Mouse (Mus musculus) limb, embryonic 15.5 days (tissue): ENCODE data around the gene Slc23a2. TPM values are rescaled to one million over a fixed set of nuclear protein-coding genes. Genes with fewer than 3 reads are reported as not detected.
A peak's percentile ranks its signal among the peaks of the same experiment; 100 is the strongest.

Experiments used
- ATAC-seq: fragments of 200-750 bp; cut with Nextera tagmentation; 2 replicates; pipeline ENCODE4 v1.8.0; 2017; ENCODE audit warnings: low read depth, moderate TSS enrichment; ENCODE audit not compliant: insufficient number of reproducible peaks, low FRiP score, low TSS enrichment
- H3K27ac ChIP-seq: fragments of 300-500 bp; sonication (generic); 2 replicates; pipeline ENCODE4 v1.5.1; 2015; ENCODE audit warnings: moderate library complexity, mild to moderate bottlenecking, inconsistent platforms
- H3K27me3 ChIP-seq: fragments of 300-500 bp; sonication (generic); 2 replicates; pipeline ENCODE4 v1.6.1; 2015; ENCODE audit warnings: inconsistent platforms
- H3K36me3 ChIP-seq: fragments of 300-500 bp; sonication (generic); 2 replicates; pipeline ENCODE4 v1.6.1; 2015; ENCODE audit warnings: inconsistent platforms
- H3K4me1 ChIP-seq: fragments of 300-500 bp; sonication (generic); 2 replicates; pipeline ENCODE4 v1.6.1; 2015; ENCODE audit warnings: inconsistent platforms
- H3K4me2 ChIP-seq: fragments of 300-500 bp; sonication (generic); 2 replicates; pipeline ENCODE4 v1.6.1; 2015; ENCODE audit warnings: mild to moderate bottlenecking, inconsistent platforms
- H3K4me3 ChIP-seq: fragments of 300-500 bp; sonication (generic); 2 replicates; pipeline ENCODE4 v1.5.1; 2015; ENCODE audit warnings: mild to moderate bottlenecking, inconsistent platforms
- H3K9ac ChIP-seq: fragments of 300-500 bp; sonication (generic); 2 replicates; pipeline ENCODE4 v1.6.1; 2015; ENCODE audit warnings: inconsistent platforms
- H3K9me3 ChIP-seq: fragments of 300-500 bp; sonication (generic); 2 replicates; pipeline ENCODE4 v1.6.1; 2016; ENCODE audit warnings: inconsistent platforms
- WGBS: fragments of 180-500 bp; shearing (Covaris S2); methylation state at CpG from one replicate; pipeline ENCODE4 v1.1.7; 2015; 5-methylcytosine and 5-hydroxymethylcytosine counted together
- polyA plus RNA-seq: library from polyadenylated mRNA; unstranded; fragments of >200 nt; fragmentation: Nextera tagmentation; extraction: Ambion mirVana; gene quantifications from 2 replicates; pipeline ENCODE4 v1.2.1, GENCODE M21; 2015

Gene Slc23a2
- polyA plus RNA-seq, 1 experiment from 2014 or later, result 11.5 TPM

GRCm38 (mm10) chr2:132112319-132112718, 32.6 kb downstream of the Slc23a2 start:
- H3K4me1 ChIP-seq, result peaks cover 19% of the 10 kb centered on the region; the same call in 1 of the 2 replicates
- 88% methylated on average over 4 of the region's 4 CpGs for WGBS
- no peak overlapping the region for H3K4me3 ChIP-seq
- ATAC-seq, result no peak
- no peak overlapping the region for H3K4me2 ChIP-seq
- no peaks in the 10 kb centered on the region for H3K36me3 ChIP-seq
- H3K9ac ChIP-seq, result no peak overlapping the region
- H3K27me3 ChIP-seq, result no peaks in the 10 kb centered on the region
- no peaks in the 10 kb centered on the region for H3K9me3 ChIP-seq
- H3K27ac ChIP-seq, result no peak overlapping the region

DNA sequence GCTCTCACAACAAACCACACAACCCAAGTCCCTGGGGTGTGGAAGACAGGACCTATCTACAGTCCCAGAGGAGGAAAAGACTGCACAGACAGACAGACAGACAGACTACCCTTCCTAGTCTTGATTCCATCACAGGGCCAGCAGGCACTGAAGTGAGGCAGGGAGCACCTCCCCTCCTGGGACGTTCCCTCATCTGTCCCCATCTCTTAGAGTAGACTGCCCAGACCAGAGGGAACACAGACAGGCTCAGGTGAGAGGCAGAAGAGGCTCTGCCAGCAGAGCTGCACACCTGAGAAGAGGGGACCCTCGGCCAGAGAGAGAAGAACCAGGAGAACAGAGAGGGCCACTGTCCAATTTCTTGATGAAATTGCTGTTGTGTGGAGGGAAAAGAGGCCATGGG, 33.0 kb downstream of the Slc23a2 start:
- Histone ChIP-seq H3K4me1 (peaks cover 22% of the 10 kb centered on the region; the same call in 1 of the 2 replicates), H3K4me3 (no peak overlapping the region), H3K9me3 (no peaks in the 10 kb centered on the region), H3K4me2 (no peak overlapping the region), H3K9ac (no peak overlapping the region), H3K36me3 (no peaks in the 10 kb centered on the region), H3K27ac (no peak overlapping the region), H3K27me3 (no peaks in the 10 kb centered on the region)
- no peak for ATAC-seq
- 69% methylated on average over 2 of the region's 2 CpGs for WGBS

- Histone ChIP-seq H3K9ac (no peak overlapping the region), H3K9me3 (no peaks in the 10 kb centered on the region), H3K36me3 (no peaks in the 10 kb centered on the region), H3K4me2 (no peak overlapping the region), H3K4me3 (no peak overlapping the region), H3K27me3 (no peaks in the 10 kb centered on the region), H3K4me1 (peaks cover 27% of the 10 kb centered on the region; the same call in 1 of the 2 replicates), H3K27ac (no peak overlapping the region)
- 0 out of 2 replicates have a peak, but pooled peaks have one; percentile 31 for ATAC-seq
- 38% methylated on average over 9 of the region's 9 CpGs for WGBS
Observed at GRCm38 (mm10) chr2:132111266-132111665, 33.6 kb downstream of the Slc23a2 start.

DNA sequence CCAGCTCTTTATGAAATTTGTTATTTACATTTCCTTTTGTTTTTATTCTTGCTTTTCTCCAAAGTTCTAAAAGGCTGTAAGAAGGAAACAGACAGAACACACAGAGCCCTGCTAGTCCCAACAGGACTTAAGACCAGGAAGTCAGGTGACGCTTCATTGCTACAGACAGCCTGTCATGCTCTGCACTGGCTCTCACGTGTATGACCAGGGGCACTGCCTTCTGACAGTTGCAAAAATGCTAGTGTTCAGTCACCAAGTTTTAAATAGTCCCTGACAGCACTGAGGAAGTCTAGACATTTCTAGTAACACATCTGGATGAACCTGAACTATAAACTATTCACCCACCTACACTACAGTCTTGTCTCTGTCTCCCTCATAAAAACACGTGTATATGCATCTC, 34.2 kb downstream of the Slc23a2 start:
- H3K27ac ChIP-seq, result no peak overlapping the region
- no peaks in the 10 kb centered on the region for H3K36me3 ChIP-seq
- H3K4me3 ChIP-seq, result no peak overlapping the region
- 38% methylated on average over 3 of the region's 3 CpGs for WGBS
- no peak overlapping the region for H3K4me2 ChIP-seq
- no peak overlapping the region for H3K9ac ChIP-seq
- ATAC-seq, result no peak
- H3K27me3 ChIP-seq, result no peaks in the 10 kb centered on the region
- H3K4me1 ChIP-seq, result peaks cover 27% of the 10 kb centered on the region; the same call in 1 of the 2 replicates
- H3K9me3 ChIP-seq, result no peaks in the 10 kb centered on the region

GRCm38 (mm10) chr2:132108988-132109387, 35.9 kb downstream of the Slc23a2 start:
- Histone ChIP-seq H3K27ac (no peak overlapping the region), H3K4me1 (peaks cover 15% of the 10 kb centered on the region; the same call in 1 of the 2 replicates), H3K36me3 (no peaks in the 10 kb centered on the region), H3K27me3 (no peaks in the 10 kb centered on the region), H3K9ac (no peak overlapping the region), H3K4me3 (no peak overlapping the region), H3K4me2 (no peak overlapping the region), H3K9me3 (no peaks in the 10 kb centered on the region)
- ATAC-seq, result no peak
- 91% methylated on average over 9 of the region's 9 CpGs for WGBS

GRCm38 (mm10) chr2:132107611-132108010, 37.3 kb downstream of the Slc23a2 start:
- Histone ChIP-seq H3K4me2 (no peak overlapping the region), H3K36me3 (no peaks in the 10 kb centered on the region), H3K27ac (no peak overlapping the region), H3K4me3 (no peak overlapping the region), H3K9me3 (no peaks in the 10 kb centered on the region), H3K27me3 (no peaks in the 10 kb centered on the region), H3K4me1 (peaks cover 22% of the 10 kb centered on the region; the same call in 1 of the 2 replicates), H3K9ac (no peak overlapping the region)
- WGBS, result 49% methylated on average over 9 of the region's 9 CpGs
- ATAC-seq, result no peak

GRCm38 (mm10) chr2:132106069-132106468, 38.8 kb downstream of the Slc23a2 start:
- Histone ChIP-seq H3K4me3 (no peak overlapping the region), H3K9ac (no peak overlapping the region), H3K4me1 (peaks cover 22% of the 10 kb centered on the region; the same call in 1 of the 2 replicates), H3K9me3 (no peaks in the 10 kb centered on the region), H3K27ac (no peak overlapping the region), H3K4me2 (no peak overlapping the region), H3K36me3 (no peaks in the 10 kb centered on the region), H3K27me3 (no peaks in the 10 kb centered on the region)
- WGBS, result 66% methylated on average over 5 of the region's 5 CpGs
- no peak for ATAC-seq

- Histone ChIP-seq H3K36me3 (peaks cover 9% of the 10 kb centered on the region), H3K4me3 (no peak overlapping the region), H3K9ac (no peak overlapping the region), H3K9me3 (no peaks in the 10 kb centered on the region), H3K27ac (no peak overlapping the region), H3K4me2 (0 out of 2 replicates have a peak overlapping the region, but pooled peaks have one; percentile 7), H3K27me3 (no peaks in the 10 kb centered on the region), H3K4me1 (peaks cover 22% of the 10 kb centered on the region; the same call in 1 of the 2 replicates)
- ATAC-seq, result no peak
- WGBS, result 18% methylated on average over 8 of the region's 8 CpGs
Observed at GRCm38 (mm10) chr2:132103265-132103664, 41.6 kb downstream of the Slc23a2 start.

DNA sequence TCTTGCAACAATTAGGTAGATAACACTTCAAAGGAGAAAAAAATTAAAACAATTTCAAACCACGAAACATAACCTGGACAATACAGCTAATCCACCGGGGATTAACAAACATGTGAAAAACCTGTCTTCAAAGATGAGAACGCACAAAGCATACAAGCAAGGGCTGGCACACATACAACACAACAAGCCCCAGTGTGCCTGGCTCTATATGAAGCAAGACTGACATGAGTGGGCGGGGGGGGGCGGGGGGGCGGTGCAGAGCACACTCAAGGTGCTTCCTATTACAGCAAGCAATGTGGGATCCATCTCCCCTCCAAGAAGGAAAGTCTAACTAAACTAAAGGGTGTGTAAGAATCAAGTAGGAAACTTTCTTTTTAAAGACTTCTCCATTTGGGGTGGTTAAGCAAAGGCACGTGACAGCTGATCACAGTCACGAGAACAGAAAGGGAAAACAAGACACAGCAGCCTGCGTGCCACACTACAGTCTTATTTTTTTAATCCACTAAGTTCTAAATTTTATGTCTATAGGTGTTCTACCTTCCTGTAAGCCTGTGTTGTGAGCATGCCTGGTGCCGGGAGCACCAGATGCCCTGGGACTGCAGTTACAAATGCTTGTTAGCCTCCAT, 42.3 kb downstream of the Slc23a2 start:
- Histone ChIP-seq H3K4me1 (peaks cover 18% of the 10 kb centered on the region; the same call in 1 of the 2 replicates), H3K27ac (no peak overlapping the region; the same call in 1 of the 2 replicates)
- 58% methylated on average over 10 of the region's 10 CpGs for WGBS

DNA sequence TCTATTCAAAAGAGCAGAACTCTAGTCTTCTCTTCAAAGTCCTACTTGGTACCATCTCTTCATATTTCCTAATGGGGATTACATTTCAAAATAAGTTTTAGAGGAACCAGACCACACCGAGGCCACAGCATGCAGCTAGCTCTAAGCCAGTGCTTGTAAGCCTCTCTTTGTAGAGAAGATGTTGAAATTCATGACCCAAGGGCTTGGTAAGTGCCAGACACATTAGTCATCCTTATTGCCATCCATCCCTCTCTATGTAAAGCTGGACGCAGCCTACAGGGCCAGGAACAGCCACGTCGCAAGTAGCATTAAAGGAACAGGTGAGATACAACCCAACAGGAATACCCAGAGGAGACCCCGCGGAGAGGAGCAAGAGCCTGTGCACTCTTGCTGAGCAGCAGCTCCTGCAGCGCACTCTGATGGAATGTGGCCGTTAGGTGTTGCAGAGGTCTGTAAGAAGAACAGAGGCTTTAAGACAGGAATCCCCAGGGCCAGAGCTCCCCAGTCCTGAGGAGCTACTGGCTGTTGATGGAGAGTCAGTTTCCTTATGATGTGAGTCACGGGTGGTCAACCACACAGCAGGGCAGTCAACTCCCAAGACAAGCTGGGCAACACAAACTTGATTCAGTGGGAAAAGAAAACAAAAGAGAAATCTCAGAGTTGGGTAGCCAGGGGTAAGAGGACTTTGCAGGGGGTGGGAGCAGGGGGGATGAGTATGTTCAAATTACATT, 45.8 kb downstream of the Slc23a2 start:
- Histone ChIP-seq H3K4me2 (no peak overlapping the region), H3K4me3 (no peak overlapping the region), H3K27me3 (no peaks in the 10 kb centered on the region), H3K9ac (no peak overlapping the region), H3K4me1 (peaks cover 10% of the 10 kb centered on the region; the same call in 1 of the 2 replicates), H3K9me3 (no peaks in the 10 kb centered on the region), H3K27ac (no peak overlapping the region), H3K36me3 (peaks cover 15% of the 10 kb centered on the region)
- WGBS, result 76% methylated on average over 9 of the region's 9 CpGs
- ATAC-seq, result no peak

More for the DNA sequence above, 42.3 kb downstream of the Slc23a2 start:
- no peak overlapping the region for H3K4me3 ChIP-seq
- H3K27me3 ChIP-seq, result no peaks in the 10 kb centered on the region
- H3K36me3 ChIP-seq, result peaks cover 12% of the 10 kb centered on the region
- H3K9me3 ChIP-seq, result no peaks in the 10 kb centered on the region
- H3K4me2 ChIP-seq, result 0 out of 2 replicates have a peak overlapping the region, but pooled peaks have one; percentile 7
- no peak for ATAC-seq
- no peak overlapping the region for H3K9ac ChIP-seq

DNA sequence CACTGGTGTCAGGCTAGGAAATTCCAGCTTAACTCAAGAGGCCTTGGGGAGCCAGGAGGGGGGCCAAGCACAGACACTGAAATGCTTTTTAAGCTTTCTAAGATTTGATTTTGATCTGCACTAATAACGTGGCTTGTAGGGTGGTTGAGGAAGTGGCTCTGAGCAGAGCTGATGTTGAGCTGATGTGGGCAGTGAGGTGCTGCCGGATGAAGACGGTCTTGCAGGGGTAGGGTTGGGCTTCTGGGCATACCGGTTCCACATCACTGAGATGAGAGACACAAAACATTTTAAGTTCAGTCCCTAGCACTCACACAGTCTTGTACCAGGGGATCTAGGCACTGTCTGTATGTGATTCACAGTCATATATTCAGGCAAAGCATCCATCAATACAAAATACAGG, 46.5 kb downstream of the Slc23a2 start:
- H3K36me3 ChIP-seq, result peaks cover 20% of the 10 kb centered on the region
- H3K27me3 ChIP-seq, result no peaks in the 10 kb centered on the region
- no peak overlapping the region for H3K27ac ChIP-seq
- WGBS, result 81% methylated on average over 4 of the region's 4 CpGs
- no peak overlapping the region for H3K4me3 ChIP-seq
- H3K9ac ChIP-seq, result no peak overlapping the region
- no peak overlapping the region for H3K4me2 ChIP-seq
- peaks cover 10% of the 10 kb centered on the region; the same call in 1 of the 2 replicates for H3K4me1 ChIP-seq
- H3K9me3 ChIP-seq, result no peaks in the 10 kb centered on the region
- ATAC-seq, result no peak

DNA sequence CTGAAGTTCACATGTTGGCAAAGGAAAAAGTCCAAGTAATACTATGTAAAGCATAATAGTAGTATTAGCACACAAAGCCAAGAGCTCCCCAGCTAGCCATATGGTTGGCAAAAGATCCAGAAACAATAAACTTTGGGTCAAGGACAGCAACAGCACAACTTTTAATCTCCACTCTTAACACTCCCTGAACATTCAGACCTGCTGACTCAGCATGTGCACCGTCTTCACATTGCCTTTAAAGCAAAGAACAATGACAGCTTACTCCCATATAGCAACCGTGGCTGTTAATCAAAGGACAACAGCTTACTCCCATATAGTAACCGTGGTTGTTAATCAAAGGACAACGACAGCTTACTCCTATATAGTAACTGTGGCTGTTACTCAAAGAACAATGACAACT, 48.3 kb downstream of the Slc23a2 start:
- H3K4me3 ChIP-seq, result no peak overlapping the region

More for the DNA sequence above, 48.3 kb downstream of the Slc23a2 start:
- ATAC-seq, result no peak
- Histone ChIP-seq H3K4me2 (no peak overlapping the region), H3K27ac (no peak overlapping the region), H3K27me3 (no peaks in the 10 kb centered on the region), H3K4me1 (0 out of 2 replicates have a peak, but pooled peaks cover 3% of the 10 kb centered on the region), H3K9ac (no peak overlapping the region), H3K9me3 (no peaks in the 10 kb centered on the region), H3K36me3 (peaks cover 30% of the 10 kb centered on the region)
- WGBS, result 65% methylated on average over 4 of the region's 4 CpGs
